Mouse (Mus musculus) brain, embryonic 14.5 days (tissue): ENCODE data around the gene Arpc2.

ENCODE experiments used
- CTCF ChIP-seq: fragments of 200-500 bp; IDR thresholded peaks from 2 replicates; pipeline ENCODE4 v1.5.1; 2012; ENCODE audit warnings: inconsistent platforms, mild to moderate bottlenecking, moderate library complexity, borderline replicate concordance; ENCODE audit not compliant: insufficient read depth, insufficient read length; ENCODE audit errors: extremely low read depth
- POLR2A ChIP-seq: fragments of 200-500 bp; IDR thresholded peaks from 2 replicates; pipeline ENCODE4 v1.6.1; 2012; ENCODE audit warnings: mild to moderate bottlenecking, inconsistent platforms, borderline replicate concordance; ENCODE audit not compliant: poor library complexity, insufficient read depth, insufficient read length, severe bottlenecking; ENCODE audit errors: extremely low read depth

GRCm38 (mm10) chr1:74262510-74262909 is 26.6 kb downstream of the Arpc2 start:
- TF ChIP-seq CTCF: no peak
- TF ChIP-seq POLR2A: no peak
